Mouse (Mus musculus) megakaryocyte, embryonic 14.5 days (primary cell): ENCODE results near the gene Rims4.

Source experiments
- FLI1 ChIP-seq: IDR thresholded peaks from 2 replicates; pipeline ENCODE4 v1.6.1; 2012; ENCODE audit warnings: low read length, inconsistent platforms, mixed read lengths
- GATA1 ChIP-seq: IDR thresholded peaks from 3 replicates; pipeline ENCODE4 v1.6.1; 2012; ENCODE audit warnings: mixed read lengths, low read length, inconsistent platforms, borderline replicate concordance

- TF ChIP-seq GATA1 (no peak), FLI1 (no peak)
Observed at GRCm38 (mm10) chr2:163946221-163946620, 27.7 kb upstream of the Rims4 start.
